ENCODE assay signal across 24 mouse cellular contexts in genomic region chr5:88687996-88688406, GRCm38 (mm10). TPM values are rescaled to one million over a fixed set of nuclear protein-coding genes. Genes with fewer than 3 reads are reported as not detected.
DNase-seq lines count a peak whose midpoint lies in the region; ATAC-seq and TF ChIP-seq lines count a peak whose summit lies in the region.
"Had no signal": no experiment of that assay in that cellular context is flagged by ENCODE, and none has a peak within 500 bp of the region (broad histone marks: within the 10 kb centered on the region; RNA-seq: fewer than 3 reads in every experiment).

No protein-coding gene starts in this region.

- H3K36me3 ChIP-seq in C2C12 (ENCODE audit: control insufficient read depth, insufficient read depth) = no peaks in the 10 kb centered on the region
- H3K36me3 ChIP-seq: embryonic facial prominence, embryonic 10.5 days; forebrain, embryonic 10.5 days; limb, embryonic 15.5 days; midbrain, embryonic 15.5 days had no signal

- peak; percentile 35; the same call in 1 of the 2 replicates for ATAC-seq in megakaryocyte progenitor cell, adult 5-6 weeks (replicated peaks; ENCODE audit: poor library complexity)
- ATAC-seq: forebrain, postnatal 0 days; inflammation-experienced regulatory T-cells, adult 6 months; midbrain, embryonic 15.5 days had no signal

- TF ChIP-seq CTCF in C2C12 (IDR thresholded peaks at IDR 0.05; ENCODE audit: control insufficient read depth, insufficient read depth, insufficient read length) = no peak

- H3K79me2 ChIP-seq in C2C12 (ENCODE audit: control insufficient read depth, insufficient read depth) = no peaks in the 10 kb centered on the region

- H3K4me3 ChIP-seq in C2C12 (ENCODE audit: insufficient read depth, poor library complexity, severe bottlenecking) = no peak overlapping the region
- H3K4me3 ChIP-seq: embryonic facial prominence, embryonic 10.5 days; forebrain, embryonic 10.5 days; layer of hippocampus, adult 2 months; limb, embryonic 15.5 days; midbrain, embryonic 15.5 days had no signal

- no peaks in the 10 kb centered on the region for H3K79me3 ChIP-seq in C2C12 (ENCODE audit: low read depth)

- H3ac ChIP-seq in C2C12 (ENCODE audit: control insufficient read depth, insufficient read length, low read depth) = no peak overlapping the region

- DNase-seq in 3T3-L1 (ENCODE audit: low read depth, low spot score) (peak; percentile 68), NIH3T3 (ENCODE audit: low read depth) (peak; percentile 72)
- no peak for DNase-seq in testis, postnatal 10 days (ENCODE audit: low spot score)
- no peak for DNase-seq in layer of hippocampus, postnatal 36 days
- no peak for DNase-seq in Muller cell, postnatal 12 days (ENCODE audit: inconsistent ontology term)
- DNase-seq: adrenal gland, postnatal 10 days; cerebellum, adult 2 months; cerebellum, postnatal 36 days; forebrain, postnatal 0 days; gastrocnemius, postnatal 36 days; heart, postnatal 4 days; kidney, adult 8-10 months; kidney, postnatal 14 days; lung, embryonic 14.5 days; thymus, postnatal 25 days had no signal

- no peaks in the 10 kb centered on the region for H3K27me3 ChIP-seq in C2C12 (ENCODE audit: control insufficient read depth, insufficient read depth, insufficient read length)
- H3K27me3 ChIP-seq: CH12.LX; midbrain, embryonic 15.5 days had no signal

TF ChIP-seq in C2C12, 6 proteins besides CTCF, POLR2A, EP300 and RAD21:
- peak; percentile 29 for TF ChIP-seq FOSL1 (IDR thresholded peaks at IDR 0.05; ENCODE audit: insufficient read depth, low read length, poor library complexity, severe bottlenecking)
- TF ChIP-seq MAX (IDR thresholded peaks at IDR 0.05) = no peak
- TF ChIP-seq CEBPB (IDR thresholded peaks at IDR 0.05; ENCODE audit: low read depth) = no peak
- TF ChIP-seq MYOG (IDR thresholded peaks at IDR 0.05; ENCODE audit: control insufficient read depth, extremely low read depth, insufficient read length) = no peak
- TF ChIP-seq USF1 (IDR thresholded peaks at IDR 0.05; ENCODE audit: low read depth) = no peak
TF ChIP-seq in C2C12: peak in this region for 1.

RNA-seq across cellular contexts. Expression of gene Grsf1, which starts 12.0 kb away (rescaled TPM):
- polyA plus RNA-seq in C2C12 (2012; fragmentation: generic; extraction: Trizol) = 30.2 TPM
- total RNA-seq in megakaryocyte progenitor cell, adult 5-6 weeks (2015) = 77.0 and 80.8 TPM in 2 replicates
- 72.6 and 74.0 TPM in 2 replicates for total RNA-seq in megakaryocyte progenitor cell, adult 5-6 weeks (2017)
- total RNA-seq in layer of hippocampus, postnatal 36 days (2021) = 10 to 100 TPM; 85.3 to 97.2 TPM

RNA-seq across cellular contexts. Expression of gene Mob1b, which starts 32.7 kb away (rescaled TPM):
- 5.5 TPM for polyA plus RNA-seq in C2C12 (2012; fragmentation: generic; extraction: Trizol)
- 29.4 and 34.6 TPM in 2 replicates for total RNA-seq in megakaryocyte progenitor cell, adult 5-6 weeks (2015)
- 8.7 and 9.0 TPM in 2 replicates for total RNA-seq in megakaryocyte progenitor cell, adult 5-6 weeks (2017)
- 10 to 100 TPM; 31.6 to 32.9 TPM for total RNA-seq in layer of hippocampus, postnatal 36 days (2021)

Comparison
In these comparisons a context has a peak if more than half of its experiments do, and no peak if none do; other contexts are left out.
1. DNase-seq: peak in 3T3-L1 (single experiment) and NIH3T3 (single experiment); none in testis, postnatal 10 days (single experiment), layer of hippocampus, postnatal 36 days (0 of 2) and Muller cell, postnatal 12 days (single experiment).